Mouse (Mus musculus) c-Kit-positive CD71-positive TER-119-positive erythroid progenitor cells, embryonic 14.5 days (primary cell): Measurements from ENCODE around the gene Nfkbie.

Source experiments
- DNase-seq: peaks from one replicate; pipeline ENCODE4 v3.0.0-alpha.2; 2013; ENCODE audit warnings: low spot score

Nfkbie gene

DNA sequence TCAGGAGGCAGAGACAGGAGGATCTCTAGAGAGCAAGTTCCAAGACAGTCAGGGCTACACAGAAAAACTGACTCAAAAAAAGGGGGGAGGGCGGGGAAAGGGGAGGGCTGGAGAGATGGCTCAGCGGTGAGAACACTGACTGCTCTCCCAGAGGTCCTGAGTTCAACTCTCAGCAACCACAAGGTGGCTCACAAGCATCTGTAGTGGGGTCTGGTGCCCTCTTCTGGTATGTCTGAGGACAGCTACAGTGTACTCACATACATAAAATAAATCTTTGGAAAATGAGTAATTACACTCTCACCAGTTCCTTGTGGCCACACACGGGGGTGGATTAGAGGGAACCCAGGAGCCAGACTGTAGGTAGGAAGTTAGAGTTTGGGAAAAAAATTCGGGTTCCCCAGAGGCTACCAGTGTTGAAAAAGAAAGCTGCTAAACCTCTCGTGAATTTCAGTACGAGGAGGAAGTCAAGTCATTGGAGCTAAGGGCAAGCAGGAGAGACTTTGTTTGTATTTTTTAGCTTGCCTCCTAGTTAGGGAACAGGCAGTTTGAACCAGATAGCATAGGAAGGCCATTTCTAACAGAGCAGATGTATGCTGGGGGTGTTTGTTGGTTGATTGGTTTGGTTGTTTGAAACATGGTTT is 27.3 kb downstream of the Nfkbie start:
- no peak for DNase-seq

DNA sequence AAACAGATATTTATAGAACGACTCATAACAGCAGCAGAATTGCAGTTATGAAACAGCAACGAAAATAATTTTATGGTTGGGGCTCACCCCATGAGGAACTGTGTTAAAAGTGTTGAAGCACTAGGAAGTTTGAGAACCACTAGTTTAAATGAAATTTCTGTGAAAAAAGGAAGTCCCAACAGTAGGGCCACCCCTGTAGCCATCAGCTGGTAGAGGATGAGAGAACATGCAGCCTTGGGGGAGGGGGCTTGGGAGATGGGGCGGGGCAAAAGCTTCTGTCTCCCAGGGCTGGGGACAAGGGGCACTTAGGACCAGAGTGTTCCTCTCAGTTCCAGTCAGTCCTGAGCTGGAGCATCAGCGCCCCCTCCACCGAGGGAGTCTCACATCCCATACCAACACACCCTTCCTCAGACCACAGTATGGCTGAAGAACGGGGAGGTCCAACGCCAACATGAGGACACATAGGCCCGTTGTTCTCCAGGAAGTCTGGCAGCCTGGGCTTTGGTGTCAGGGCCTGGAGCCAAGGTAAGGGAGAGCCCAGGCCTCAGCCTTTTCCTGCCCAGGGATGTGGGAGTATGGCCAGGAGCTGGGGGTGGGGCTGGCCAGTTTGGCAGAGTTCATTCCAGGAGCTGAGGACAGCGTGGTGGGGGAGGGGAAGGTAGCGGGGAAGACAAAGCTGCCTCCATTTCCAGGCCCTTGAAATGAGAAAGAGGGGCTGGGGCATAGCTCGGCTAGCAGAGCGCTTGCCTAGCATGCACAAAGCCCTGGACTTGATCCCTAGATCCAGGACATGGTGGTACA is 28.8 kb downstream of the Nfkbie start:
- DNase-seq: no peak

DNA sequence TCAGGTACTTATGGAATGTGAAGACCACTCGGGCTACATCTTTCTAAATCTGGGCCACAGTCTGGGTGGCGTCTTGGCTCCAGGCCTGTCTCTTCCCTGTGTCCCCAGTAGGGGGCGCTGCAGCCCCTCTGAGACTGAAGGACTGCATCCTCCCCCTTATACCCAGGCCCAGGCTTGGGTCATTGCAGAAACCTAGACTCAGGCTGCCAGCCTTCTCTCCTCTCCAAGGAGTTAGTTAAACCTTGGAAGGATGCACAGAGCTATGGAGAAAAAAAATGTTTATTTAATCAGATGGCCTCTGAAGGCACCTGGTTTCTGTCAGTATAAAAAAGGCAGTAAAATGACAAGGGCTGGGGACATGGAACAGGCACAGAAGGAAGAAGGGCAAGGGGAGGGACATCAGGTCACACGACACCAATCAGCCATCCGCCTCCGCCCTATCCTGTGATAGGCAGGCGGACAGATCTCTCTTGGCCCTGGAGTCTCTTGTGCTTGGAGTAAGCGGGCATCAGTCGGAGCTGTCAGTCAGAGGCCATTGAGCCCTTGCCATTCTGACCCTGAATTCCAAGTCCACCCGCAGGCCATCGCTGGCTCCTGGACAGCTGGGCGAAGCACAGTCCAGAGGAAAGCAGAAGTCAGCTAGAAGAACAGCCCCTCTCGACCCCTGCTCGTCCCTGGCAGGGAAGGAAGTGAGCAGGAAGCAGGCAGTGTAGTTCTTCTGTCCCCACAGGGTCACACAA is 29.6 kb downstream of the Nfkbie start:
- no peak for DNase-seq

DNA sequence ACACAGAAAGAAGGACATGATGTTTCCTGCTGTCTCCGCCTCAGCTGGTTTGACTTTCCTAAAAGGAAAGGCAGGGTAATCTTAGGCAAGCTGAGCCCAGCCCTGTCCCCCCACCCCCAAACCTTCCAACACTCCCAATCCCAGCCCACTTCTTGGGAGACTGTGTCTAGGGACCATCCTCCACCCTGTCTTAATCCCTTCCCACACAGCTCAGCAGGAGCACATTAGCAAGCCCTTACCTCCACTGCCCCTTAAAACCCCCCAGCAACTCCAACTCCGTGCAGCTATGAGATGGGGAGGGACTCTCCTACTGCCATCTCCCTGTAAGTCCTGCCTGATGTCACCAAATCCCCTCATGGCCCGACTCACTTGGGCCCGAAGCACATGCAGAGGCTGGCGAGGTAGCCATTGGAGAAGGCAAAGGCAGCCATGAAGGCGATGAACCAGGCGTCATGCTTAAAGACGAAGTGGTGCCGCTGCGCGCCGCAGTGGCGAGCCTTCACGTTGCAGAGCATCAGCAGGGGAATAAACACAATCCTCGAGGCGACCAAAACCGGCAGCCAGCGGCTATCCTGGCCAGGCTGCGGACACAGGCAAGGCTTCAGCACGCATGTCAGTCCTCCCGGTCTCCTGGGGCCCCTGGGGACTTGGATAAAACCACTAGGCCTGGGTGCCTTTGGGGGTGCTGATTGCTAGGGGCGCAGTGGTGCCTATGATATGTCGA is 30.4 kb downstream of the Nfkbie start:
- no peak for DNase-seq

DNA sequence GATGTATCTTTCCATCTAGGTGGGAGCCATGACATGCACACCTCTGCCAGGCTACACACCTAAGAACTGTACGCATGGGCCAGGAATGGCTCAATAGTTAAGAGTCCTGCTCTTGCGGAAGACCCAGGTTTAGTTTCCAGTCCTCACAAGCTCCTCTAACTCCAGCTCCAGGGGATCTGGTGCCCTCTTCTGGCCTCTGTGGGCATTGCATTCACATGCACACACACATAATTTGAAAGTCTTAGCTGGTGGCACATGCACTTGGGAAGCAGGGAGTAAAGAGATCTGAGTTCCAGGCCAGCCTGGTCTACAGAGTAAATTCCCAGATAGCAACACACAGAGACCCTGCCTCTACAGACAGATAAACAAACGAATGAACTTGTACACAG is 30.9 kb downstream of the Nfkbie start:
- DNase-seq: no peak

DNA sequence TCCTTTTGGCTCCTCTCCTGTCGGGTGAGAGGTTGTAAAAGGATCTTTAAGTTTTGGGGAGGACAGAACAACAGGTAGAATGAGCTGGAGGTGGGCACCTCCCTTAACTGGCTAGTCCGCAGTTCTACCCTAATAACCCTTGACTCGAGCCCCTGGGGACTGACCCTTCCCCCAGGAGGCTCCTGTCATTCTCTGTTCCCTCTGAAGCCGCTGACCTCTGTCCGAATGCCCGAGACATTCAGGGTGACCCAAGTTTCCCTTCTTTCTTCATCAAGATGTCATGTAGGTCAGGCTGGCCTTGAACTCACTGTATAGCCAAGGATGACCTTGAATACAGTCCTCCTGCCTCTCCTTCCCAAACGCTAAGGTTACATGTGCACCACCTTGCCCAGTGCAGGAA is 32.9 kb downstream of the Nfkbie start:
- no peak for DNase-seq

DNA sequence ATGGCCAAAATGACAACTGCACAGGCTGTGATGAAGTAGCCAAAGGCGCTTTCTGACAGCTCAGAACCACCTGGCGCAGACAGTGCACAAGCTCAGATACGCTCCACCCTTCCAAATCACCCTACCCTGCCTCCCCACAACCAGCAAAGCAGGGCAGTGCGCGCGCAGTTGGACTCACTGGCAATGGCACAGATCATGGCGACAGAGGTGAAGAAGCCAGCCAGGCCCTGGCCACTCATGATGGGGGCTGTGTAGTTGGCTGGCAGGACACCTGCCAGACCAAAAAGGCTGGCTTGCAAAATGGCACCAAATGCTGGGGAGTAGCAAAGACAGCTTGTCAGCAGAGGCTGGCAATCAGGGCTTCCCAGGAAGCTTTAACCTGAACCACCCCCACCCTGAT is 33.7 kb downstream of the Nfkbie start:
- no peak for DNase-seq

DNA sequence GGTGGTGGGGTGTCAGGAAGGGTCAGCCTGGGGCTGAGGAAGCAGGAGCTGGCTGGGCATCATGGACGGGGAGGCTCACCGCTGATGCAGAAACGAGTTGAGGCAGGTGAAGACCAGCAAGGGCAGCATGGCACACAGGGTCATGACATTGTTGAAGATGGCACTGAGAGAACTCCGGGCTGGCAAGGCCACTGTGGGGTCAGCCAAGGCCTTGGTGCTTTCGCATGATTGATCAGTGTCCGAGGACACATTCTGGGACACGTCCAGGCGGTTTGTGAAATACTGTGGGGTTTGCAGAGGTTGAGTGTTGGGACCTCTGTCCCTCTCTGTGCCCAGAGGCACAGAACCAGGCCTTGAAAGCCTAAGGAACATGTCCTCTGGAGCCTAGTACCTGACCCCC is 34.3 kb downstream of the Nfkbie start:
- DNase-seq: no peak

DNA sequence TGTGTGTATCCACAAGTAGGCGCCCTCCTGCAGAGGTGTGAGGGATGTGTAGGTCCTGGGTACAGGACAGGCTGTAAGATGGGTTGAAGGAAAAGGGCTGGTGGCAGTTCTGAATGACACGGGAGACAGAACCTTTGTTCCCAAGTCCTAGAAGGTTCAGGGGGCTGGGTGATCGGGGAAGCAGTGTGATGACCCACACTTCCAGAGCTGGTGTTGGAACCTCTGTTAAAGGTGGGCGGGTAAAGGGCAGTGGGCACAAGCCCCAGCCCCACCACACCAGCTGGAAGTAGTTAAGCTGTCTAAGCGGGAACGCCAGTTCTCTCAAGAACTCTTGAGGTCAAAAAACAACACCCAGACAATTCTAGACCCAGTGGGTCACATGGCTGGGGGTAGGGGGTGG is 34.9 kb downstream of the Nfkbie start:
- DNase-seq: no peak

DNA sequence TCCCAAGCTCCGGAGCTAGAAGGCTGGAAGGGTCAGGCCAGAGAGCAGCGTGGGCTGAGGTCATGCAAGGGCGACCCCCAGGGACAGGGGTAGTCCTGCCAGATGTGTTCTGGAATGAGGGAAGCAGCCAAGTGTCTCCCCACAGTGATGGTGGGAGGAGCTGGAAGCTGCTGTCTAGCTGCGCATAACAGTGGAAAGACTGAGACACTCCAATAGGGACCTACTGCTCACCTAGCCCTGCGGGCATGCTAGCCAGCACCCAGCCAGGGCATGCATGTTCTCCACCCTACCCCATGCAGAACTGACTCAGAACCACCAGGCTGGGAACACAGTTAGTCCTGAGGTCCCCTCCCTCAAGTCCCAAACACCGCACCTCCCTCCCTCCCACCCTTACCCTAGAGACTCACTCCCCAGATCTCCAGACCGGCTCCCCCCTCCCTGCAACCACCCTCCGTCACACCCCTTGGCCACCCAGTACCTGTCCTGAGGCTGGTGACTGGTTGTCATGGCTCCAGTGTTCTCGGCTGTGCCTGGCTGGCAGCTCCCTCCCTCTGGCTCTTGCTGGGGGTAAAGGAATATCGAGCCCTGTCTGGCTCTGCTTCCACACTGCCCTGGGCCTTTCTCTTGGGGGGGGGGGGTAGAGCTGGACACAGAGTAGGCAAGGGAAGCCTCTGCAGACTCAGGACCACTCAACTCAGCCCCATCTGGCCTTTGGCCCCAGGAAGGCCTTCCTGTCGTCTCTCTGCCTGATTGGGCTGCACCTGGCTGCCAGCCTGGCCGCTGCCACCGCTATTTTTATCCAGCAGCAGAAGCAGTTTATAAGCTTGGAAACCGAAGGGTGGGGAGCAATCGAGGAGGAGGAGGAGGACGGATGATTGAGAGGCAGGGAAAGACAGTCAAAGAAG is 36.5 kb downstream of the Nfkbie start:
- DNase-seq: no peak

DNA sequence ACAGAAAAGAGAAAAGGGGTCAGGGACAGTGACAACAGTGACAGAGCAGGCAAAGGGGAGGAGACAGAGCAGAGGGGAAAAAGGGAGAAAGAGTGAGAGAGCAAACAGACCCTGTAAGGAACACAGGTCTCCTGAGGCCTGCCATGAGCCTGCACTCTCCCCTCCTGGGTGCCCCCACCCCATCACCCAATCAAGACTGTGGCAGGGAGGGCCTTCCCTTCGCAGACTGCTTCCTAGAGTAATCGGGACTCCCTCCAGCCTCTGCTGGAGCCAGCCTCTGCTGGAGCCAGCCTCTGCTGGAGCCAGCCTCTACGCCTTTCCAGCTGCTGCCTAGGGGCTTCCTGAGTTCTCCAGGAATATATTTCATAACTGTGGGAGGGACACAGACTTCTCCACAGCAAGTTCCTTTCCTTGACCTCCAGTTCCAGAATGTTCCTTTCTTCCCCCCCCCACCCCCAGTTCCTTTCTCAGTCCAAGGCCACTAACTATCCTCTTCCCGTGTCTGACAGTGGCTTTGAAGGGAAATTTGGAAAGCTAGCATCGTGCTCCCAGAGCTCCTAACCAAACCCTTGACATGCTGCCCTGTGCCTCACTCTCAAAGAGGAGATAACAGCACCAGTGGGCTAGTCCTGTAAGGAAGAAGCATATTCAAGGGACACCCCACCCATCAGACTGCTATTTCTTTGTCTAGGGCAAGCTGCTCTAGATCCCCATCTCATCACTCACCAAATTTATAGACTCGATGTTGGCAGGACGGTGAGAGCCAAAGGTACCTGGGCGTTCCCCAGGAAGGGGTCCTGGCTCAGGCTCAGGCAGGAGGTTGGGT is 37.3 kb downstream of the Nfkbie start:
- DNase-seq: no peak

DNA sequence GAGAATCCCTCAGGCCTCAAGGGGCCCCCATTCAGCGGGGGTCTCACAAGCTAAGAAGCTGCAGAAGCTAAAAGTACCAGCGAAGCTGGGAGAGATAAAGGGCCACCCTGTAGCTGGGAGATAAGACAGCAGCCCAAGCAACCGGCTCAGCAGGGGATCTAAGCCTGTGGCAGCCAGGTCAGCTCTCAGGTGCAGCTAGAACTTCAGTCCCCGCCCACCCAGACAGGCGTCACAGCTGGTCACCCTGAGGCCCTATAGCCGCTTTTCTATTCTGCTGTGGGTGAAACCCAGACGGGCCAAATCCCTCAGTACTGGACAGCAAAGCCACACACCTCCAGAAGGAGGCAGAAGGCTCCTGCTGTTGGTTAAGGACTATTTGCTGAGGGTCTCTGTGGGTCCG is 38.0 kb downstream of the Nfkbie start:
- peak; percentile 89 for DNase-seq

DNA sequence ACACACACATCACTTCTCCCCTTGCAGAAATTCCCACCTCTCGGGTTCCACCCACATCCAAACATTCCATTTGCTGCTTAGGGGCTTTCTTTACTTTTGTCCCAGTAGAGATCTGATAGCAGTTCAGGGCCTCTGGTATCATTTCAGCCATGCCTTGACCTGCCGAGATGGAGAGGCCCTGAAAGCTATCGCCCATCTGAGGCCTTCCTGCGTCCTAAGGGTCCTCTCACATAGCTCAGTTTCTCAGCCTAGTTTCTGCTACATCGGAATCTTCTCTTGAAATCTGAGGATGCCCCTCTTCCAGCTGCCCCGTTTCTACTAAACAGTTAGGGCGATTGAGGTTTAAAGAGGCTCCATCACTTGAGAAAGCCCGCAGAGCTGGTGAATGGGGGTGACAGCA is 38.7 kb downstream of the Nfkbie start:
- DNase-seq: no peak

DNA sequence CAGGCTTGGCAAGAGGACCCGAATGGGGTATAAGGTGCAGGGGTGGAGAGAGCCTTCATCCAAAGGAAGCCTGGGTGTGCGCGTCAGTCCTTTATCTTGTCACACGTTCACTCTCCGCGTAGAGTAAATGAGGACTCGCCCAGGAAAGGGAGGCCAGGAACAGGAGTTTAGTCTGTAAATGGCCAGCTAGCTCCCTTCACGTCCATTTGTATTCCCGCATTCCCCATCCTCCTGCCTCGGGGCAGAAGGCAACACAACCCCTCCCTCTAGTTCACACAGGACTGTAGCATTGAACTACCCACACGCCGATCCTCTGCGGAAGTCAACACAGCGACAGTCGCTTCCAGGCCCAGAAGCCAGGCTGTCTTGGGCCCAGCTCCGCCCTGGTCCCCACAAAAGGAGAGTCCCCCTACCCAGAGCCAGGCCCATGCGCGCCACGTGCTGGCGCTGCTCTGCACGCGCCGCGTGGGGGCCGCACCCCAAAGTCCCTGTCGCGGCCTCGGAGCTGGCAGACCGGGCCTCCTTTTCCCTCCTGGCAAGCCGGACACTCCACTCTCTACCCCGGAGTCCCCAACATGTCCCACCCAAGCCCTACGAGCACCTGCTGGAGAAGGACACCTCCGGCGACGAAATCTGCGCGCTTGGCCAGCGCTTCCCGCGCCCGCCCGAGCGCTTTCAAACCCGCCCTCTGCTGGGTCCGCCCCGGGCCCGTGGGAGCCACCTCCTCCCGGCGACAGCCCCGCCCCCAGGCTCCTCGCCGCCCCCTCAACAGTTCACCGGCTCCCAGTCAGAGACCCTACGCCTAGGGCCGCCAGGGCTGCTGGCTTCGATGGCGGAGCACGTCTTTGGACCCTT is 39.6 kb downstream of the Nfkbie start:
- no peak for DNase-seq

DNA sequence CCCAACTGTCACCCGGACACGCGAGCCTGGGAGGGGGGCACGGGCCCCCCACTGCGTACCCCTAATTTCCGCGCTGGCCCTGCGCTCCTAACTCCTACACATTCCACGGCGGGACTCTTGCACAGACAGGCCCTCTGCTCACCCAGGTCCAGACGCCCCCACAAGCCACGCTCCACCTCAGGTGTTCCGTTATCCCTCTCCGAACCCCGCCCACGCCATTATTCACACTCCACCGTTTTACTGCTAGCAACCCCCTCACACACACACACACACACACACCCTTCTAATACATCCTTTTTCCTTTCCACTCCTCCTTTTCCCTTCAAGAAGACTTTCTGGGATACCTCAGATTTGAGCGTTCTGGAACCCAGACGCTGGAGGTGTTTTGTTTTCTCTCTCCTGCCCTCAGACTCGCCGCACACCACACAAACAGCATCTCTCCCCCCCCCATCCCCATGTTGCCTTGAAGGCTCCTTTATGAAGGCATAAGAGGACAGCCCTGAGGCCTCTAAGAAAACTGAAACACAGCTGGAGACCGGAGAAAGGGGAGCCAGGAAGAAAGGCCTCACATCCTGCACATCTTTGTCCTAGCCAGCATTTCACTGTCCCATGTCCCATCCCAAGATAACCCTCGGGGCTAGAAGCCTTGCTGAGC is 40.4 kb downstream of the Nfkbie start:
- no peak for DNase-seq

DNA sequence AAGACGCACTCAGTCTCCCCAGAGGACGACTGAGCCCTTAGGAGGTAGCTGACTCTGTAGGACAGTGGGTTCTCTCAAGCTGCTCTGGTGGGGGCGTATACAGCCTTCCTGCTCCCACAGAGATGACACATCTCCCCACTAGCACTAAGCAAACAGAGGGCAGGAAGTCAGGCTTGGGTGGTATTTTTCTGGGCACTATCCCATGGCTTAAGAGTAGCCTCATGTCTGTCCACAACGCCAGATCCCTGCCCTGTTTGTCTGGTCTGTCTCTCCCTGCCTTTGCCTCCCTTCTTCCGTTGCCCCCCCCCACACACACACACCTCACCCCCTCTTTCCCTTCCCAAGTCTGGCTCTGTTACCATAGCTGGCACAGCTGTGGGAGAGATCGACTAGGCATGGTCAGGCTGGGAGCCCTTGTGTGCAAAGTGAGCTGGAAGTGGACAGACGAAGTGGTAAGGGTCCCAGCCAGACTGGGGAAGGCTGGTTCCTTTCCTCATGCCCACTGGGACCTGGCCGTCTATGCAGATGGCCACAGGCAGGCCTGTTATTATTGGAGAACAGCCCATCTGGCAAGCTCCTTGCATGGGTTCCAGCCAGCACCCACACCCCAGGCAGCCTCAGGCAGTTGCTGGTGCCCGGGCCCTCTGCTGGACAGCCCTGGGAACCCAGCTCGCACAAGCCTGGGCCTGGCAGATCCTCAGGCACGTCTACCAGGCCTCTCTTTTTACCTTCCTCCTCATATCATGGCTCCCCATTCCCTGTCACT is 41.3 kb downstream of the Nfkbie start:
- DNase-seq: no peak

DNA sequence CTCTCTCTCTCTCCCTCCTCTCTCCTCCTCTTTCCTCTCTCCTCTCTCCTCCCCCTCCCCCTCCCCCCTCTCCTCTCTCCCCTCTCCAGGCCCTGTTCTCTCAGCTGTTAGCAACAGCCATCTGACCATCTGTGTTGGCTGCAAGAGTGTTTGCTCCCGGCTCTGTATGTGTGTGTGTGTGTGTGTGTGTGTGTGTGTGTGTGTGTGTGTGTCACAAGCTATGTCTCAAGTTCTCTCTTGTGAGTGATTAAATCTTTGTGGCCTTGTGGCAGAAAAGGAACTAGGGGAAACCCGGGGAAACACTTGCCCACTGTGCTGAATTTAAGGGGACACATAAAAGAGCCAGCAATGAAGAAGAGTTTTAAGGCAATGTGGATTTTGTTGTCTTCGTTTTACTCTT is 42.3 kb downstream of the Nfkbie start:
- DNase-seq: no peak

DNA sequence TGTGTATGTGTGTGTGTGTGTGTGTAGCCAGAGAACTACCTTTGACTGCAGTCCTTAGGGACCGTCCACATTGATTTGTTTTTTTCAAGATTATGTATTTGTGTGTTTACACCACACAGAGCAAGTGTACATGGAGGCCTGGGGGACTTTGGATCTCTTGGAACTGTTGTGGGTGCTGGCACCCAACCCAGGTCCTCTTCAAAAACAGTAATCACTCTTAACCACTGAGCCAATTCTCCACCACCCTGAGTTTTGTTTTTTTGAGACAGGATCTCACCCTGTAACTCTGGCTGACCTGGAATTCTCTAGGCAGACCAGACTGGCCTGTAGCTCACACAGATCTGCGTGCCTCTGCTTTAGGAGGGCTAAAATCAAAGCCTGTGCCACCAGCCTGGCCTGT is 42.9 kb downstream of the Nfkbie start:
- no peak for DNase-seq
